Mouse (Mus musculus): ENCODE data around the gene Gm28308.

Gm28308 gene

DNA sequence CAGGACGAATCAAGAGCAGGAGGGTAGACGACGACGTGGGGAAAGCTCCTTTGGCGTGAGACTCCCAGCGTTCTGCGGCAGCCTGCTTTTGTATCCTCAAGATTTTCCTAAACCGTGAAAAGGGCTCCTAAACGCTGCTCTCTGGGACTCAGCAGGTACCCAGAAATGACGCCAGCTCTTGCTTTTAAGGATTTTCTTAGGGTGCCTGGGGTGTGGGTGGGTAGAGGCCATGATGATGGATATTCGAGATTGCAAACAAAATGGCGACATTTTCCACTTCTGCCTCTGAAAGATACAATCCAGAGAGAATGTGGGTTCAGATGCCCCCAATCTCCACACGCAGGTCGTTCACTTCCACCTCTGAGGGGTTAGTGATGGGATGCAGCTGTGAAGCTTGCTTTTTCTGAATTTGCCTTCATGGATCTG is 45.4 kb downstream of the Gm28308 start:
- DNase-seq (ENCODE audit: low spot score) = no peak

- DNase-seq (ENCODE audit: low spot score) = no peak
Measured at GRCm38 (mm10) chr6:52167176-52167575, 46.0 kb downstream of the Gm28308 start.

GRCm38 (mm10) chr6:52166431-52167077 is 46.6 kb downstream of the Gm28308 start:
- no peak for DNase-seq (ENCODE audit: low spot score)

GRCm38 (mm10) chr6:52165441-52166370 is 47.4 kb downstream of the Gm28308 start:
- no peak for DNase-seq (ENCODE audit: low spot score)

GRCm38 (mm10) chr6:52164626-52165440 is 48.3 kb downstream of the Gm28308 start, which contains the start of gene Hoxa2:
TSS of gene Hoxa2 (minus strand) at chr6:52164831.
- no peak for DNase-seq (ENCODE audit: low spot score)

- no peak for DNase-seq (ENCODE audit: low spot score)
Measured at GRCm38 (mm10) chr6:52164051-52164625, 49.0 kb downstream of the Gm28308 start.

- DNase-seq (ENCODE audit: low spot score) = no peak
Measured at GRCm38 (mm10) chr6:52163366-52164031, 49.6 kb downstream of the Gm28308 start.

- no peak for DNase-seq (ENCODE audit: low spot score)
Measured at GRCm38 (mm10) chr6:52162611-52163365, 50.4 kb downstream of the Gm28308 start.

DNA sequence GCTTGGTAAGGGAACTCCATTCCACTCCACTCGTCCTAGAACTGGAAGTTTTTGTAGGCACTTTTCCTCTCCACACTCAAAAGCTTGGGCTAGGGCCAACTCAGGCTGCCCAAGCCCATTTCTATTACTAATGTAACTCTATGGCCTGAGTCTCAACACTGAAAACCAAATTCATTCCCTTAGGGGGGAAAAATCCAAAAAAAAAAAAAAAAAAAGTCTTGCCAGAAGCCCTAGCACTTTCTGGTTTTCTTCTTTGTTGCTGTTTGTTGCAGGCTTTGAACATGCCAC is 51.1 kb downstream of the Gm28308 start:
- no peak for DNase-seq (ENCODE audit: low spot score)

GRCm38 (mm10) chr6:52161336-52162092 is 51.6 kb downstream of the Gm28308 start:
- DNase-seq (ENCODE audit: low spot score) = no peak

DNA sequence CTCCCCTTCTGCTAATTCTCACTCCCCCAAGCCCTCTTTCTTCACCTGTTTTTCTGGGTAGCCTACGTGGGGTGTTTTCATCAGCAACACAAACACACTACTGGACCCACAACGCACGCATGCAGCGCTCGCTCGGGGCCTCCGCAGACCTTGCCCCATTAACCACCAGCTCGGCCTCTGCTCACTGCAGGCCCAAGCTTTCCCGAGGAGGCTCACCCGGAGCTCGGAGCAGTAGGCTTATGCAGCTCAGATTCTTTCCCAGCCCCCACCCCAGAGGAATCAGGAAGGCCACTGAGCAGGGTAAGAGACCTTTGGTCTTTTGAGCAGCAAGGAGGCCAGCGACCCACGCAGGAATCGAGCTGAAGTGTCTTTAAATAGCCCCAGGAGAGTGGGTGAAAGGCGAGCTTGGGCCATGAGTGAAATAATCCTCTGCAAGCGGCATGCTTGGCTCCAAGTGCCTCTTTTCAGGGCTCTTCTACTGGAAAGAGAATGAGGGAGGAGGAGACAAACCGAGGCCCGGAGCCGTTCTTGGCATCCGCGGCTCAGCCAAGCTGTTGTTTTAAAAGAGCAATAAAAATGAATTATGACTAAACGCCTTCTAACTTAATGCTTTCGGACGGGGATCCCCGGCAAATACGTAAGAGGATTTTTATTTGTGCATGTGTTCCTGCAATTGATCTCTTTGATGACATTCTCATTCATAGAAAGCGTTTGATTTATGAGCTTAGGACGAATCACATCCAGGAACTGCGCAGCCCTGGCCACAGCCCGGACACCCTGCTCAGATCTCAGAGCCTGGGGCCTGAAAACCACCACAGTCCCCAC is 52.4 kb downstream of the Gm28308 start:
- DNase-seq (ENCODE audit: low spot score) = no peak

- no peak for DNase-seq (ENCODE audit: low spot score)
Measured at GRCm38 (mm10) chr6:52159979-52160378, 53.2 kb downstream of the Gm28308 start.

GRCm38 (mm10) chr6:52159164-52159761 is 53.9 kb downstream of the Gm28308 start:
- no peak for DNase-seq (ENCODE audit: low spot score)

GRCm38 (mm10) chr6:52158276-52159051 is 54.7 kb downstream of the Gm28308 start, which contains the start of gene Hoxa1:
TSS of gene Hoxa1 (minus strand) at chr6:52158317.
- no peak for DNase-seq (ENCODE audit: low spot score)

- no peak for DNase-seq (ENCODE audit: low spot score)
Measured at GRCm38 (mm10) chr6:52157466-52158275, 55.5 kb downstream of the Gm28308 start.

- no peak for DNase-seq (ENCODE audit: low spot score)
Measured at GRCm38 (mm10) chr6:52156551-52157200, 56.5 kb downstream of the Gm28308 start.

Measured in left cerebral cortex, adult 11 months (tissue).